Mouse (Mus musculus) megakaryocyte, embryonic 14.5 days (primary cell): ENCODE measurements at regions not wholly inside any gene's neighbourhood (a gene's known extent, or its start where the extent isn't known, plus 50 kb on each side); places are given as distances from the start of the nearest gene placed in this dataset.

ENCODE experiments used
- FLI1 ChIP-seq: IDR thresholded peaks from 2 replicates; pipeline ENCODE4 v1.6.1; 2012; ENCODE audit warnings: low read length, inconsistent platforms, mixed read lengths
- GATA1 ChIP-seq: IDR thresholded peaks from 3 replicates; pipeline ENCODE4 v1.6.1; 2012; ENCODE audit warnings: mixed read lengths, low read length, inconsistent platforms, borderline replicate concordance

- TF ChIP-seq GATA1 (no peak), FLI1 (no peak)
Observed at GRCm38 (mm10) chr14:80408317-80408716, 424.4 kb downstream of the Olfm4 start.
